ENCODE assay signal across 26 mouse cellular contexts in the genomic region with DNA sequence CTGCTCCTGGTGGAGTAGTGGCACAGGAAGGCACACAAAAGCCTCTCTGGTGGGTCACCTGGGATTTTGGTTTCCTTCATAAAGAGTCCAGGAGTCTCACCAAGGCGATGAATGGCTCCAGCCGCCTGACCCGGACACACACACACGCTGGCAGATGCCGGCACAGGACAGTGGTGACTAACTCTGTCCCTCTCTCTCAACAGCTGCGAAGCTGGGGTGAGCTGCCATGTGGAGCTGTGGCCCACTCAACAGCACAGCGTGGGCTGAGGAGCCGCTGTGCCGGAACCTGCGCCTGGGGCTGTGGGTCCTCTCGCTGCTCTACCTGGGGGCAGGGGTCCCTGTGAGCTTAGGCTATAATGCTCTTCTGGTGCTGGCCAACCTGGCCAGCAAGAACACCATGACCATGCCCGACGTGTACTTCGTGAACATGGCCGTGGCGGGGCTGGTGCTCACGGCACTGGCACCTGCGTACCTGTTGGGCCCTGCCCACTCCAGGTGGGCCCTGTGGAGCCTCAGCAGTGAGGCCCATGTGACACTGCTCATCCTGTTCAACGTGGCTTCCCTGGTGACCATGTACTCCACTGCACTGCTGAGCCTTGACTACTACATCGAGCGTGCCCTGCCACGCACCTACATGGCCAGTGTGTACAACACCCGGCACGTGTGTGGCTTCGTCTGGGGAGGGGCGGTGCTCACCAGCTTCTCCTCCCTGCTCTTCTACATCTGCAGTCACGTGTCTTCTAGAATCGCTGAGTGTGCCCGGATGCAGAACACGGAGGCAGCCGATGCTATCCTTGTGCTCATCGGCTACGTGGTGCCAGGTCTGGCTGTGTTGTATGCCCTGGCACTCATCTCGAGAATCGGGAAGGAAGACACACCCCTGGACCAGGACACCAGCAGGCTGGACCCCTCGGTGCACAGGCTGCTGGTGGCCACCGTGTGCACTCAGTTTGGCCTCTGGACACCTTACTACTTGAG. TPM values are rescaled to one million over a fixed set of nuclear protein-coding genes. Genes with fewer than 3 reads are reported as not detected.
DNase-seq lines count a peak whose midpoint lies in the region; ATAC-seq and TF ChIP-seq lines count a peak whose summit lies in the region.
"Had no signal": no experiment of that assay in that cellular context is flagged by ENCODE, and none has a peak within 500 bp of the region (broad histone marks: within the 10 kb centered on the region; RNA-seq: fewer than 3 reads in every experiment).

No protein-coding gene starts in this region.

- peak overlapping the region; percentile 56; the same call in 1 of the 2 replicates for H3K27ac ChIP-seq in hindbrain, embryonic 13.5 days
- no peak overlapping the region for H3K27ac ChIP-seq in hindbrain, embryonic 16.5 days (ENCODE audit: low read depth, low read length)
- H3K27ac ChIP-seq in MEL (ENCODE audit: control insufficient read depth, low read depth, low read length): no peak overlapping the region
- peak overlapping the region; percentile 100 for H3K27ac ChIP-seq in liver, embryonic 12.5 days
- H3K27ac ChIP-seq: embryonic facial prominence, embryonic 10.5 days; intestine, embryonic 15.5 days; kidney, postnatal 0 days had no signal

- peaks cover 48% of the 10 kb centered on the region for H3K4me1 ChIP-seq in hindbrain, embryonic 13.5 days (replicated peaks)
- H3K4me1 ChIP-seq in hindbrain, embryonic 16.5 days (ENCODE audit: control insufficient read depth, insufficient read depth, low read depth, low read length): peaks cover 27% of the 10 kb centered on the region
- H3K4me1 ChIP-seq in G1E (ENCODE audit: insufficient read depth, low read depth, low read length): peaks cover 92% of the 10 kb centered on the region
- H3K4me1 ChIP-seq in MEL (ENCODE audit: control insufficient read depth in 1 of 2, insufficient read depth in 2 of 2, low read length in 2 of 2): peaks cover 27 to 37% of the 10 kb centered on the region in 2 experiments
- peaks cover 91% of the 10 kb centered on the region for H3K4me1 ChIP-seq in liver, embryonic 12.5 days

- H3K27me3 ChIP-seq in hindbrain, embryonic 13.5 days: no peaks in the 10 kb centered on the region
- no peaks in the 10 kb centered on the region for H3K27me3 ChIP-seq in hindbrain, embryonic 16.5 days (replicated peaks; ENCODE audit: control insufficient read depth, insufficient read depth, low read length)
- H3K27me3 ChIP-seq in G1E (ENCODE audit: insufficient read depth, low read length): no peaks in the 10 kb centered on the region
- H3K27me3 ChIP-seq in MEL (ENCODE audit: control insufficient read depth in 1 of 2, insufficient read depth in 2 of 2, low read length in 2 of 2): no peaks in the 10 kb centered on the region
- no peaks in the 10 kb centered on the region for H3K27me3 ChIP-seq in liver, embryonic 12.5 days (replicated peaks)
- H3K27me3 ChIP-seq: heart, embryonic 12.5 days; intestine, embryonic 15.5 days had no signal

- H3K4me2 ChIP-seq in hindbrain, embryonic 13.5 days: 0 out of 2 replicates have a peak overlapping the region, but pooled peaks have one; percentile 4
- H3K4me2 ChIP-seq in hindbrain, embryonic 16.5 days (ENCODE audit: low read length): no peak overlapping the region
- peak overlapping the region; percentile 91 for H3K4me2 ChIP-seq in liver, embryonic 12.5 days
- H3K4me2 ChIP-seq: intestine, embryonic 15.5 days; midbrain, embryonic 11.5 days had no signal

- H3K36me3 ChIP-seq in hindbrain, embryonic 13.5 days: peaks cover 4% of the 10 kb centered on the region; the same call in 1 of the 2 replicates
- no peaks in the 10 kb centered on the region for H3K36me3 ChIP-seq in hindbrain, embryonic 16.5 days (ENCODE audit: control insufficient read depth, insufficient read depth, low read length)
- H3K36me3 ChIP-seq in G1E (replicated peaks): peaks cover 95% of the 10 kb centered on the region
- peaks cover 0 to 28% of the 10 kb centered on the region in 2 experiments; a peak in 2 of 4 replicates for H3K36me3 ChIP-seq in MEL (ENCODE audit: control insufficient read depth in 1 of 2, insufficient read depth in 2 of 2, low read length in 2 of 2)
- peaks cover 67% of the 10 kb centered on the region for H3K36me3 ChIP-seq in liver, embryonic 12.5 days
- H3K36me3 ChIP-seq: intestine, embryonic 15.5 days had no signal

- H3K4me3 ChIP-seq in hindbrain, embryonic 13.5 days: no peak overlapping the region
- H3K4me3 ChIP-seq in hindbrain, embryonic 16.5 days (ENCODE audit: low read length): no peak overlapping the region
- H3K4me3 ChIP-seq in G1E (ENCODE audit: low read depth, low read length): peak overlapping the region; percentile 2; the same call in 1 of the 2 replicates
- no peak overlapping the region for H3K4me3 ChIP-seq in MEL (ENCODE audit: control insufficient read depth in 1 of 2, insufficient read depth in 1 of 2, low read depth in 2 of 2, low read length in 2 of 2)
- peak overlapping the region; percentile 73 for H3K4me3 ChIP-seq in liver, embryonic 12.5 days
- H3K4me3 ChIP-seq: embryonic facial prominence, embryonic 10.5 days; heart, embryonic 12.5 days; intestine, embryonic 15.5 days had no signal

- TF ChIP-seq POLR2A in MEL (IDR thresholded peaks at IDR 0.05; ENCODE audit: control insufficient read depth in 1 of 2, insufficient read depth in 1 of 2, low read depth in 1 of 2, low read length in 2 of 2, poor library complexity in 1 of 2): no peak

- no peaks in the 10 kb centered on the region for H3K9me3 ChIP-seq in hindbrain, embryonic 13.5 days
- no peaks in the 10 kb centered on the region for H3K9me3 ChIP-seq in hindbrain, embryonic 16.5 days (ENCODE audit: control insufficient read depth, low read length)
- H3K9me3 ChIP-seq in G1E (replicated peaks) (no peaks in the 10 kb centered on the region), MEL (replicated peaks; ENCODE audit: insufficient read depth, low read length) (no peaks in the 10 kb centered on the region)
- no peaks in the 10 kb centered on the region for H3K9me3 ChIP-seq in liver, embryonic 12.5 days (replicated peaks)
- H3K9me3 ChIP-seq: embryonic facial prominence, embryonic 10.5 days; heart, embryonic 12.5 days; intestine, embryonic 15.5 days had no signal

- no peak for TF ChIP-seq EP300 in MEL (IDR thresholded peaks at IDR 0.05; ENCODE audit: low read depth in 1 of 2, low read length in 2 of 2)

- DNase-seq in G1E (ENCODE audit: low spot score) (no peak), MEL (ENCODE audit: low read depth, low spot score) (no peak)
- DNase-seq in cerebellum, adult 9-10 months: no peak
- DNase-seq in kidney, adult 11 months: no peak
- DNase-seq in kidney, postnatal 36 days: no peak
- DNase-seq: cerebellum, postnatal 25 days; heart, postnatal 36 days; layer of hippocampus, adult 9-11 months; lung, postnatal 36 days; right cerebral cortex, adult 18-20 months; thymus, adult 2 months had no signal

- H3K79me2 ChIP-seq in MEL (ENCODE audit: control insufficient read depth, insufficient read depth, low read length, poor library complexity): peaks cover 5% of the 10 kb centered on the region

- 93% methylated on average over 37 of the region's 37 CpGs for WGBS in hindbrain, embryonic 13.5 days
- 92% methylated on average over 37 of the region's 37 CpGs for WGBS in hindbrain, embryonic 16.5 days
- WGBS in liver, embryonic 12.5 days (ENCODE audit: insufficient replicate concordance): 91% methylated on average over 37 of the region's 37 CpGs

- TF ChIP-seq CTCF in G1E (IDR thresholded peaks at IDR 0.05; ENCODE audit: low read depth, low read length) (no peak), MEL (IDR thresholded peaks at IDR 0.05 in 2 of 3, conservative IDR thresholded peaks at IDR 0.05 in 1 of 3; ENCODE audit: control insufficient read depth in 1 of 3, insufficient read depth in 1 of 3, low read depth in 2 of 3, low read length in 3 of 3, poor library complexity in 1 of 3, severe bottlenecking in 1 of 3) (no peak)

- TF ChIP-seq RAD21 in MEL (IDR thresholded peaks at IDR 0.05; ENCODE audit: low read depth, low read length): no peak

- ATAC-seq in hindbrain, embryonic 13.5 days (ENCODE audit: low FRiP score): no peak
- no peak for ATAC-seq in hindbrain, embryonic 16.5 days
- ATAC-seq in G1E (ENCODE audit: extremely low read depth, insufficient number of reproducible peaks, low FRiP score, poor library complexity, severe bottlenecking): no peak
- no peak for ATAC-seq in liver, embryonic 12.5 days
- ATAC-seq: forebrain, embryonic 16.5 days; intestine, embryonic 15.5 days had no signal

- H3K9ac ChIP-seq in hindbrain, embryonic 13.5 days: 0 out of 2 replicates have a peak overlapping the region, but pooled peaks have one; percentile 13
- H3K9ac ChIP-seq in hindbrain, embryonic 16.5 days (ENCODE audit: low read depth, low read length): no peak overlapping the region
- H3K9ac ChIP-seq in MEL (ENCODE audit: control insufficient read depth, low read depth, low read length, poor library complexity, severe bottlenecking): no peak overlapping the region
- peak overlapping the region; percentile 93 for H3K9ac ChIP-seq in liver, embryonic 12.5 days
- H3K9ac ChIP-seq: heart, embryonic 12.5 days; intestine, embryonic 15.5 days had no signal

RNA-seq across cellular contexts. Expression of gene C130050O18Rik, which starts 12.6 kb away (rescaled TPM):
- 0.13 and 0.22 TPM in 2 replicates for polyA plus RNA-seq in hindbrain, embryonic 13.5 days (2015; fragmentation: Nextera tagmentation; extraction: Ambion mirVana)
- polyA plus RNA-seq in hindbrain, embryonic 16.5 days (2015; fragmentation: Nextera tagmentation; extraction: Ambion mirVana): 0.26 and 0.64 TPM in 2 replicates
- total RNA-seq in G1E (2014; fragmentation: Nextera tagmentation) (0.83 TPM in 1 of 2 replicates, not detected in the other), G1E (2017) (0.06 and 0.33 TPM in 2 replicates), MEL (2012; rRNA removed) (0.10 and 0.12 TPM in 2 replicates)
- polyA plus RNA-seq in G1E (2012) (0.03 and 0.07 TPM in 2 replicates), MEL (2012; ENCODE audit: insufficient read depth in 1 of 2, insufficient read length in 2 of 2, low read depth in 1 of 2, low replicate concordance in 2 of 2, missing spikeins in 1 of 2) (under 1 TPM in 1 of 2 experiments, not detected in 1; 0.21 TPM)
- polyA plus RNA-seq in liver, embryonic 12.5 days (2016; fragmentation: Nextera tagmentation; extraction: Ambion mirVana): 0.72 and 0.75 TPM in 2 replicates

RNA-seq across cellular contexts. Expression of gene Gpr146, which starts 15.0 kb away (rescaled TPM):
- polyA plus RNA-seq in hindbrain, embryonic 13.5 days (2015; fragmentation: Nextera tagmentation; extraction: Ambion mirVana): 1.6 and 2.4 TPM in 2 replicates
- 3.1 and 4.0 TPM in 2 replicates for polyA plus RNA-seq in hindbrain, embryonic 16.5 days (2015; fragmentation: Nextera tagmentation; extraction: Ambion mirVana)
- 34.2 and 36.5 TPM in 2 replicates for total RNA-seq in G1E (2014; fragmentation: Nextera tagmentation)
- total RNA-seq in G1E (2017): 26.8 and 27.4 TPM in 2 replicates
- 18.1 and 21.3 TPM in 2 replicates for polyA plus RNA-seq in G1E (2012)
- total RNA-seq in MEL (2012; rRNA removed): 0.92 and 2.1 TPM in 2 replicates
- polyA plus RNA-seq in MEL (2012; ENCODE audit: insufficient read depth in 1 of 2, insufficient read length in 2 of 2, low read depth in 1 of 2, low replicate concordance in 2 of 2, missing spikeins in 1 of 2): 1 to 10 TPM in 1 of 2 experiments, not detected in 1; 4.5 TPM
- 18.3 and 19.3 TPM in 2 replicates for polyA plus RNA-seq in liver, embryonic 12.5 days (2016; fragmentation: Nextera tagmentation; extraction: Ambion mirVana)

RNA-seq across cellular contexts. Expression of gene Gper1, which starts 30.4 kb away (rescaled TPM):
- 7.6 and 7.9 TPM in 2 replicates for polyA plus RNA-seq in hindbrain, embryonic 13.5 days (2015; fragmentation: Nextera tagmentation; extraction: Ambion mirVana)
- 7.8 and 9.4 TPM in 2 replicates for polyA plus RNA-seq in hindbrain, embryonic 16.5 days (2015; fragmentation: Nextera tagmentation; extraction: Ambion mirVana)
- not detected in 2 replicates for total RNA-seq in G1E (2014; fragmentation: Nextera tagmentation)
- total RNA-seq in G1E (2017): not detected in 2 replicates
- not detected in 2 replicates for polyA plus RNA-seq in G1E (2012)
- 0.07 and 0.15 TPM in 2 replicates for total RNA-seq in MEL (2012; rRNA removed)
- under 1 TPM in 1 of 2 experiments, not detected in 1; 0.07 TPM for polyA plus RNA-seq in MEL (2012; ENCODE audit: insufficient read depth in 1 of 2, insufficient read length in 2 of 2, low read depth in 1 of 2, low replicate concordance in 2 of 2, missing spikeins in 1 of 2)
- 0.39 and 0.51 TPM in 2 replicates for polyA plus RNA-seq in liver, embryonic 12.5 days (2016; fragmentation: Nextera tagmentation; extraction: Ambion mirVana)
- total RNA-seq: liver, adult 2 months had no signal

RNA-seq across cellular contexts. Expression of gene Cyp2w1, which starts 40.1 kb away (rescaled TPM):
- not detected in 2 replicates for polyA plus RNA-seq in hindbrain, embryonic 13.5 days (2015; fragmentation: Nextera tagmentation; extraction: Ambion mirVana)
- not detected in 2 replicates for polyA plus RNA-seq in hindbrain, embryonic 16.5 days (2015; fragmentation: Nextera tagmentation; extraction: Ambion mirVana)
- total RNA-seq in G1E (2014; fragmentation: Nextera tagmentation) (not detected in 2 replicates), G1E (2017) (not detected in 2 replicates), MEL (2012; rRNA removed) (not detected in 2 replicates)
- polyA plus RNA-seq in G1E (2012) (not detected in 2 replicates), MEL (2012; ENCODE audit: insufficient read depth in 1 of 2, insufficient read length in 2 of 2, low read depth in 1 of 2, low replicate concordance in 2 of 2, missing spikeins in 1 of 2) (not detected)
- polyA plus RNA-seq in liver, embryonic 12.5 days (2016; fragmentation: Nextera tagmentation; extraction: Ambion mirVana): not detected in 2 replicates
- total RNA-seq: adrenal gland, adult 18-20 months; ES-E14; gastrocnemius, adult 8-10 months; heart, postnatal 36 days; left cerebral cortex, postnatal 14 days; liver, adult 2 months had no signal
- polyA plus RNA-seq: embryonic facial prominence, embryonic 10.5 days; forebrain, embryonic 16.5 days; heart, embryonic 12.5 days; kidney, postnatal 0 days; liver, adult 2 months; midbrain, embryonic 11.5 days; urinary bladder, adult 2 months had no signal

RNA-seq across cellular contexts. Expression of gene Cox19, which starts 41.3 kb away (rescaled TPM):
- 116 and 124 TPM in 2 replicates for polyA plus RNA-seq in hindbrain, embryonic 13.5 days (2015; fragmentation: Nextera tagmentation; extraction: Ambion mirVana)
- polyA plus RNA-seq in hindbrain, embryonic 16.5 days (2015; fragmentation: Nextera tagmentation; extraction: Ambion mirVana): 95.1 and 98.6 TPM in 2 replicates
- 4.8 and 10.0 TPM in 2 replicates for total RNA-seq in G1E (2014; fragmentation: Nextera tagmentation)
- 40.8 and 41.0 TPM in 2 replicates for total RNA-seq in G1E (2017)
- 35.7 and 37.7 TPM in 2 replicates for polyA plus RNA-seq in G1E (2012)
- 49.1 and 53.0 TPM in 2 replicates for total RNA-seq in MEL (2012; rRNA removed)
- 10 to 100 TPM in 1 of 2 experiments, not detected in 1; 73.2 TPM for polyA plus RNA-seq in MEL (2012; ENCODE audit: insufficient read depth in 1 of 2, insufficient read length in 2 of 2, low read depth in 1 of 2, low replicate concordance in 2 of 2, missing spikeins in 1 of 2)
- polyA plus RNA-seq in liver, embryonic 12.5 days (2016; fragmentation: Nextera tagmentation; extraction: Ambion mirVana): 72.3 and 73.8 TPM in 2 replicates

Comparison
In these comparisons a context has a peak if more than half of its experiments do, and no peak if none do; other contexts are left out.
1. H3K27ac ChIP-seq: peak in hindbrain, embryonic 13.5 days (single experiment) and liver, embryonic 12.5 days (single experiment); none in hindbrain, embryonic 16.5 days (single experiment) and MEL (single experiment).
2. H3K9ac ChIP-seq: peak in hindbrain, embryonic 13.5 days (single experiment) and liver, embryonic 12.5 days (single experiment); none in hindbrain, embryonic 16.5 days (single experiment) and MEL (single experiment).
3. H3K4me3 ChIP-seq: peak in G1E (single experiment) and liver, embryonic 12.5 days (single experiment); none in hindbrain, embryonic 13.5 days (single experiment), hindbrain, embryonic 16.5 days (single experiment) and MEL (0 of 2).